Mouse (Mus musculus): Measurements from ENCODE around the gene Nlrp6.

- TF ChIP-seq CTCF (IDR thresholded peaks at IDR 0.05; ENCODE audit: low read depth) (peak; percentile 87), EP300 (IDR thresholded peaks at IDR 0.05; ENCODE audit: low read depth) (no peak)
Measured at GRCm38 (mm10) chr7:140908634-140909107, 12.0 kb upstream of the Nlrp6 start.
